Mouse (Mus musculus) heart, adult 2 months (tissue): ENCODE measurements around the gene Bcl11a.

Experiments used
- CTCF ChIP-seq: fragments of 200-600 bp; IDR thresholded peaks from 2 replicates; pipeline ENCODE4 v1.8.1; 2022; ENCODE audit warnings: antibody characterized with exemption, mild to moderate bottlenecking, moderate library complexity
- POLR2A ChIP-seq: fragments of 200-500 bp; IDR thresholded peaks from 2 replicates; pipeline ENCODE4 v1.6.1; 2011; ENCODE audit warnings: mild to moderate bottlenecking, low read depth, low read length, control low read depth; ENCODE audit not compliant: insufficient read depth

GRCm38 (mm10) chr11:24074021-24074591 lies 3.8 kb upstream of the Bcl11a start:
- TF ChIP-seq CTCF = no peak
- TF ChIP-seq POLR2A = no peak
